Mouse (Mus musculus) lung, postnatal 4 days (tissue): ENCODE measurements at regions not wholly inside any gene's neighbourhood (a gene's known extent, or its start where the extent isn't known, plus 50 kb on each side); places are given as distances from the start of the nearest gene placed in this dataset.
A peak's percentile ranks its signal among the peaks of the same experiment; 100 is the strongest.

Experiments
- DNase-seq, 2 experiments: peaks; one replicate each; pipeline ENCODE4 v3.0.0; 2021

- no peak for DNase-seq
Measured at GRCm38 (mm10) chr12:52368034-52368433, 135.7 kb upstream of the Arhgap5 start.

- DNase-seq = no peak
Measured at GRCm38 (mm10) chr12:52368466-52368865, 135.3 kb upstream of the Arhgap5 start.

GRCm38 (mm10) chr12:52370153-52370710 lies 133.5 kb upstream of the Arhgap5 start:
- no peak for DNase-seq

GRCm38 (mm10) chr12:52375116-52375515 lies 128.7 kb upstream of the Arhgap5 start:
- no peak for DNase-seq

GRCm38 (mm10) chr12:52376692-52377462 lies 126.9 kb upstream of the Arhgap5 start:
- DNase-seq = no peak

- no peak for DNase-seq
Measured at GRCm38 (mm10) chr12:52377463-52377848, 126.3 kb upstream of the Arhgap5 start.

GRCm38 (mm10) chr12:52379245-52379644 lies 124.5 kb upstream of the Arhgap5 start:
- no peak for DNase-seq

GRCm38 (mm10) chr12:52379960-52380359 lies 123.8 kb upstream of the Arhgap5 start:
- no peak for DNase-seq

- peak; percentile 36 to 63 for DNase-seq
Measured at GRCm38 (mm10) chr12:52381161-52381967, 122.4 kb upstream of the Arhgap5 start.

- no peak for DNase-seq
Measured at GRCm38 (mm10) chr12:52381968-52382325, 121.8 kb upstream of the Arhgap5 start.

GRCm38 (mm10) chr12:52382832-52383580 lies 120.8 kb upstream of the Arhgap5 start:
- DNase-seq = no peak

- no peak for DNase-seq
Measured at GRCm38 (mm10) chr12:52389552-52389951, 114.2 kb upstream of the Arhgap5 start.

GRCm38 (mm10) chr12:52390242-52390641 lies 113.5 kb upstream of the Arhgap5 start:
- no peak for DNase-seq

GRCm38 (mm10) chr12:52392636-52393035 lies 111.1 kb upstream of the Arhgap5 start:
- no peak for DNase-seq

- no peak for DNase-seq
Measured at GRCm38 (mm10) chr12:52393981-52394718, 109.6 kb upstream of the Arhgap5 start.

GRCm38 (mm10) chr12:52394719-52395062 lies 109.1 kb upstream of the Arhgap5 start:
- DNase-seq = no peak

GRCm38 (mm10) chr12:52395111-52395510 lies 108.7 kb upstream of the Arhgap5 start:
- DNase-seq = no peak

GRCm38 (mm10) chr12:52396178-52396841 lies 107.5 kb upstream of the Arhgap5 start:
- DNase-seq = peak in 1 of 2 experiments; percentile 41

GRCm38 (mm10) chr12:52397718-52398510 lies 105.9 kb upstream of the Arhgap5 start:
- DNase-seq = no peak

GRCm38 (mm10) chr12:52398511-52398975 lies 105.2 kb upstream of the Arhgap5 start:
- DNase-seq = no peak

- DNase-seq = no peak
Measured at GRCm38 (mm10) chr12:52400099-52400498, 103.7 kb upstream of the Arhgap5 start.
